Mouse (Mus musculus) ovary, adult 2 months (tissue): Measurements from ENCODE around the gene Gm4952. TPM values are rescaled to one million over a fixed set of nuclear protein-coding genes. Genes with fewer than 3 reads are reported as not detected.

ENCODE experiments used
- polyA plus RNA-seq: library from polyadenylated mRNA; depleted of rRNA; stranded (reverse); fragments of >200 nt; gene quantifications from 2 replicates; pipeline ENCODE4 v1.2.3, GENCODE M21; 2012; rRNA removed

Gm4952 gene
- polyA plus RNA-seq = 0.09 TPM in 1 of 2 replicates, not detected in the other

DNA sequence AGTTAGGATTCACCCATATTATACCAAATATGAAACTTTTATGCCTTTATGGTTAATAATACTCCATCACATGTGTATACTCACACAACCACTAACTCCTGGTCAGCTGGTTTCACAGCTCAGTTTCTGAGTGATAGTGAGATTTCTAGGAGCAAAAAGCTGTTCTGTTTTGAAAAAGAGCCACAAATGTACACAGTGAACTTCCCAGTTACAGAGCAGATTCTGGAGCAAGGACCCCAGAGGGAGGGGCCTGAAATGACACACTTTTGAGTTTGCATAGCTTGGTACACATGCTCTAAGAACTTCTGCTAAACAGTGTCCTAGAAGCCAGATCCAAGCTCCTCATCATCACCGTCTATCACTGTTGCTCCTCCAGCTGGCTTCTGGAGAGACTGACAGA, at the start of gene Gm4952:
Gene Gm4952, plus strand, starts transcription at position 301 of the 400 bp plus-strand sequence.

DNA sequence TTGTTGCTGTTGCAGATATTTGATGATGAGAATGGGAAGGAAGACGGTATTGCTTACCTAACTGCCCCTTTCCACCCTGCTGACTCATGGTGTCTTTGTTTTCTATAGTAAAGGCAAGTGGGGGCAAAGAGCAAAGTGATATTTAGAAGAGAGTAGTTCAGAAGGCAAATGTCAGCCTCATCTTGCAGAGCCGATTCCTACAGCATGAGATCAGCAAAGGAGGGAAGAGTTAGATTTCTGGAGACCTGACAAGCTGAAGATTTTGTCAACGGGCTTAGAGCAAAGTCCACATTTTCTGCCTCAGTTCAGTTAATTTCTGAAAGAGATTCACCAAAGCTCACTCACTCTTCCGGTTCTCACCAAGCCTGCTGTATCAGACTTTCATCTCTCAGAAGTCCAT, 33.4 kb downstream of the Gm4952 start, which contains the start of gene Glyat:
Gene Glyat, plus strand, starts transcription at position 133 of the 400 bp plus-strand sequence.

DNA sequence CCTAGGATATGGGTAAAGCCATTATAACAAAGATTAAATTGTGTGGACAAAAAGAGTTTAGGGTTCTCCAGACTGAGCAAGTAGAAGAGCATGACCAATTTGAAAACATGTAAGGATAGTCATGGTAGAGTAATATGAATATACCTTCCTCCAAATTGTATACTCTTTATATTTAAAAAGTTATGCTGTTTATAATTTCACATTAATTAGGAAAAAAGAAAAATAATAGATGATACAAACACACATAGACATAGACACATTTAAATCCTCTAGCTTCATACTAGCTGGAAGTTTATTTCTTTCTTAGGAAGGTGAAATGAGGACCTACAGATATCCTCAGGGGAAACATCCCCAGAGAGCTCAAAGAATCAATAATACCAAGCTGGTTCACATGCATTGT, 70.4 kb downstream of the Gm4952 start, which contains the start of gene Olfr1442:
Gene Olfr1442, plus strand, starts transcription at position 301 of the 400 bp plus-strand sequence.

DNA sequence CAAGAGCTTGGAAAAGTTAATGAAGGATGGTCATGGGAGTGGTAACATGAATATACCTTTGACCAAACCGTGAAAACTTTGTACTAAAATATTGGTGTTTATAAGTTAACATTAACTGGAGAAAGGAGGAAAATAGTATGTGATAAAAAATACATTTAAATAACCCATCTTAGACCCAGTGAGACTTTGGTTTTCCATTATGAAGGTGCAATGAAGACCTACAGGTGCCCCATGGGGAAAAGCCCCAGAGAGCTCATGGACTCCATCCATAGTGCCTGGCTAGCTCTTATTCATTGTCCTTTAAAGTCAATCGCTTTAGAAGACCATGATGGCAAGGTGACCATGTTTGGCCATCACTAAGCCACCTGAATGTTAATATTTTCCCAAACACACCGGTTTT, 78.0 kb downstream of the Gm4952 start, which contains the start of gene Olfr1443:
Gene Olfr1443, plus strand, starts transcription at position 301 of the 400 bp plus-strand sequence.

Other genes starting within 250 kb of the Gm4952 start
- not detected in 2 replicates for gene Olfr1440, start 212.7 kb upstream of the Gm4952 start, polyA plus RNA-seq
- not detected in 2 replicates for gene Olfr1441, start 182.5 kb upstream of the Gm4952 start, polyA plus RNA-seq
- not detected in 2 replicates for gene Pfpl, start 172.1 kb upstream of the Gm4952 start, polyA plus RNA-seq
- 5.6 and 7.0 TPM in 2 replicates for gene Mpeg1, start 139.2 kb upstream of the Gm4952 start, polyA plus RNA-seq
- gene Dtx4, start 98.5 kb upstream of the Gm4952 start, polyA plus RNA-seq = 32.4 and 37.7 TPM in 2 replicates
- gene Fam111a, start 54.2 kb upstream of the Gm4952 start, polyA plus RNA-seq = 0.42 and 0.52 TPM in 2 replicates
- not detected in 2 replicates for gene Glyat, start 33.3 kb downstream of the Gm4952 start, polyA plus RNA-seq
- gene Olfr1442, start 70.5 kb downstream of the Gm4952 start, polyA plus RNA-seq = not detected in 2 replicates
- gene Olfr1443, start 78.1 kb downstream of the Gm4952 start, polyA plus RNA-seq = not detected in 2 replicates
- gene Keg1, start 95.8 kb downstream of the Gm4952 start, polyA plus RNA-seq = not detected in 2 replicates
- 0.58 TPM in 1 of 2 replicates, not detected in the other for gene Cntf, start 165.7 kb downstream of the Gm4952 start, polyA plus RNA-seq
- gene Zfp91, start 196.2 kb downstream of the Gm4952 start, polyA plus RNA-seq = 12.1 and 13.4 TPM in 2 replicates
- 2.4 and 2.7 TPM in 2 replicates for gene Lpxn, start 196.2 kb downstream of the Gm4952 start, polyA plus RNA-seq
- not detected in 2 replicates for gene Gm5244, start 246.7 kb downstream of the Gm4952 start, polyA plus RNA-seq